Mouse (Mus musculus) G1E (cell line): ENCODE measurements at regions not wholly inside any gene's neighbourhood (a gene's known extent, or its start where the extent isn't known, plus 50 kb on each side); places are given as distances from the start of the nearest gene placed in this dataset.

ENCODE experiments used
- GATA1 ChIP-seq: IDR thresholded peaks from 2 replicates; pipeline ENCODE4 v1.6.1; 2012; ENCODE audit warnings: borderline replicate concordance, low read length, inconsistent platforms, mixed read lengths
- POLR2AphosphoS5 ChIP-seq: IDR thresholded peaks from 2 replicates; pipeline ENCODE4 v1.6.1; 2012; ENCODE audit warnings: low read depth, low read length, inconsistent platforms; ENCODE audit not compliant: insufficient replicate concordance

GRCm38 (mm10) chr4:64876924-64877323 is 247.1 kb upstream of the Pappa start:
- TF ChIP-seq GATA1 (no peak), POLR2AphosphoS5 (no peak)
